Mouse (Mus musculus): ENCODE results near the gene Uchl5. TPM values are rescaled to one million over a fixed set of nuclear protein-coding genes. Genes with fewer than 3 reads are reported as not detected.

Gene Uchl5
- polyA plus RNA-seq, 1 experiment = 141 TPM

DNA sequence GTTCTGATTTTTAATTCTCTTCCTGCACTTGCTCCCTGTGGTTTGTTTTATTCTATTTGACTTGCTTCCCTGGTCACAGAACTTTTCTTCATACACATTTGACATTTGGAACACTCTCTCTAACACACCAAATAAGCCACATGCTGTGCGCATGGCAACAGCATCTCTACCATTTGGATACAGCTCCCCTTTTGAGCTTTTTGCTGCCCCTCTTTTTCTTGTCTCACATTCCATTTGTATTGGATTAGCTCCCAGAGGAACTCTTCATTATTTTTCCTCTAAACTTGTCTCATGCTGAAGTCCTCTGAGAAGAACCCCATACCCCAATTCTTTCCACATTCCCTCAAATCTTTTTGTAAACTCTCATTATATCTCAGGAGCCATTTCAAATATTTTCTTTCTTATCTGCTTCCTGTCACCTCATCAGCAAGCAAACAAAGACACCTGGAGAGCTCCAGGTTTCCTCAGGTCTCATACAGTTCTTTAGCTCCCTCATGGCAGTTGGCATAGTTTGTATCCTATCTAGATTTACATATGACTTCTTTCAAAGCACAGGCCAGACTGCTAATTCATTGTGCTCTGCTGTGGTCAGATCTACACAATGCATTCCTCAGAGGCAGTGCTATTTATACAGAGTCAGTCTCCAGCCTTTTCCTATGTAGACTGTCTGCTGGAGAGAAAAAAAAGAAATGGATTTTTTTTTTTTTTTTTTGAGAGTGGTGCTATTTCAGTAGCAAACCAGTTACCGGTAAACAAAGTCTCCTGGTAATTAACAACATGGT lies 43.2 kb downstream of the Uchl5 start:
- H3K36me3 ChIP-seq (ENCODE audit: control insufficient read depth, insufficient read depth, low read length, poor library complexity, severe bottlenecking) = no peaks in the 10 kb centered on the region
- no peaks in the 10 kb centered on the region for H3K27me3 ChIP-seq (ENCODE audit: control insufficient read depth, insufficient read depth, low read length, poor library complexity, severe bottlenecking)
- H3K9me3 ChIP-seq (replicated peaks; ENCODE audit: control insufficient read depth, insufficient read depth, low read length, poor library complexity, severe bottlenecking) = no peaks in the 10 kb centered on the region
- H3K9ac ChIP-seq (ENCODE audit: low read depth, poor library complexity, severe bottlenecking) = no peak overlapping the region
- peak overlapping the region; percentile 65; the same call in 1 of the 2 replicates for H3K27ac ChIP-seq (ENCODE audit: insufficient read depth, low read length)
- TF ChIP-seq EP300 (IDR thresholded peaks at IDR 0.05; ENCODE audit: insufficient read depth, low read depth, low read length) = no peak
- TF ChIP-seq POLR2A (IDR thresholded peaks at IDR 0.05; ENCODE audit: insufficient read depth, low read length) = no peak
- no peak for TF ChIP-seq CTCF (IDR thresholded peaks at IDR 0.05; ENCODE audit: low read depth, low read length)
- H3K4me3 ChIP-seq (ENCODE audit: low read depth, low read length) = no peak overlapping the region
- H3K4me1 ChIP-seq (ENCODE audit: control insufficient read depth, insufficient read depth, low read length) = no peaks in the 10 kb centered on the region

DNA sequence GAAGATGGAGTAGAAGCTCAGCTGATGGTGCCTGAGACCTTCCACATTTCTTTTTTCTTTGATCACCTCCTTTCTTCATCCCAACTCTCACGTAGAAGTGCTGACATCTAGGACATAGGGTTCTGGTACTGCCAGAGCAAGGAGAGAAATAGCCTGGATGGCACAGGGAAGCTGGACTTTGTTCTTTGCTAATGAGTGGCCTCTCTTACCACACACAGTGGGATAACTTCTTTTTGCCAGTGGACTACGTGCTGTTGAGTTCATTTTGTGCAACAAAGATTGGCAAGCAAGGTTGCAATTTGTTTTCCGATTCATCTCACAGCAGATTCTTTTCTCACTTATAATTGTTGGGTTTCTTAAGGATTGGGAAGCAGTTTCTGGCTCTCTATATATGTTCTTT lies 45.6 kb downstream of the Uchl5 start:
- H3K27me3 ChIP-seq (ENCODE audit: control insufficient read depth, insufficient read depth, low read length, poor library complexity, severe bottlenecking) = no peaks in the 10 kb centered on the region
- no peaks in the 10 kb centered on the region for H3K9me3 ChIP-seq (replicated peaks; ENCODE audit: control insufficient read depth, insufficient read depth, low read length, poor library complexity, severe bottlenecking)
- H3K4me3 ChIP-seq (ENCODE audit: low read depth, low read length) = no peak overlapping the region
- no peaks in the 10 kb centered on the region for H3K36me3 ChIP-seq (ENCODE audit: control insufficient read depth, insufficient read depth, low read length, poor library complexity, severe bottlenecking)
- no peak overlapping the region for H3K9ac ChIP-seq (ENCODE audit: low read depth, poor library complexity, severe bottlenecking)
- TF ChIP-seq CTCF (IDR thresholded peaks at IDR 0.05; ENCODE audit: low read depth, low read length) (no peak), EP300 (IDR thresholded peaks at IDR 0.05; ENCODE audit: insufficient read depth, low read depth, low read length) (no peak), POLR2A (IDR thresholded peaks at IDR 0.05; ENCODE audit: insufficient read depth, low read length) (no peak)
- H3K27ac ChIP-seq (ENCODE audit: insufficient read depth, low read length) = no peak overlapping the region
- H3K4me1 ChIP-seq (ENCODE audit: control insufficient read depth, insufficient read depth, low read length) = no peaks in the 10 kb centered on the region

DNA sequence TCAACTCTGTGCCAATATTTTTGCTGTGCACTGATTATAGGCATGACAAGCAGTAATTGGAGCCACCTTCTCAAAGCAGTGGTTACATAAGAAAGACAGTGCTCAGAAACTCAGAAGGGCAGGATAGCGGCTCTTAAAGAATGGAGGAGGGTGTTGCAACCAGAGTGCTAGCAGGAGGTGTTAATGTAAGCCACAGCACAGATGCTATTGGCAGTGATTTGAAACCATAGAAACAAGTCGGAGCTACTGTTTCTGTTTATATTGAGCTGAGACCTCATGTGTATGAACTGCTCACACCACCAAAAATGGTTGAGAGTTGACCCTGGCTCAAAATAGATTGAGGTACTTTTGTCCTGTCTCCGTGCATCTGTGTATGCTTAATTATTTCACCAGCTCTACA lies 53.6 kb downstream of the Uchl5 start:
- no peaks in the 10 kb centered on the region for H3K36me3 ChIP-seq (ENCODE audit: control insufficient read depth, insufficient read depth, low read length, poor library complexity, severe bottlenecking)
- H3K9ac ChIP-seq (ENCODE audit: low read depth, poor library complexity, severe bottlenecking) = no peak overlapping the region
- TF ChIP-seq EP300 (IDR thresholded peaks at IDR 0.05; ENCODE audit: insufficient read depth, low read depth, low read length) (no peak), CTCF (IDR thresholded peaks at IDR 0.05; ENCODE audit: low read depth, low read length) (no peak), POLR2A (IDR thresholded peaks at IDR 0.05; ENCODE audit: insufficient read depth, low read length) (no peak)

DNA sequence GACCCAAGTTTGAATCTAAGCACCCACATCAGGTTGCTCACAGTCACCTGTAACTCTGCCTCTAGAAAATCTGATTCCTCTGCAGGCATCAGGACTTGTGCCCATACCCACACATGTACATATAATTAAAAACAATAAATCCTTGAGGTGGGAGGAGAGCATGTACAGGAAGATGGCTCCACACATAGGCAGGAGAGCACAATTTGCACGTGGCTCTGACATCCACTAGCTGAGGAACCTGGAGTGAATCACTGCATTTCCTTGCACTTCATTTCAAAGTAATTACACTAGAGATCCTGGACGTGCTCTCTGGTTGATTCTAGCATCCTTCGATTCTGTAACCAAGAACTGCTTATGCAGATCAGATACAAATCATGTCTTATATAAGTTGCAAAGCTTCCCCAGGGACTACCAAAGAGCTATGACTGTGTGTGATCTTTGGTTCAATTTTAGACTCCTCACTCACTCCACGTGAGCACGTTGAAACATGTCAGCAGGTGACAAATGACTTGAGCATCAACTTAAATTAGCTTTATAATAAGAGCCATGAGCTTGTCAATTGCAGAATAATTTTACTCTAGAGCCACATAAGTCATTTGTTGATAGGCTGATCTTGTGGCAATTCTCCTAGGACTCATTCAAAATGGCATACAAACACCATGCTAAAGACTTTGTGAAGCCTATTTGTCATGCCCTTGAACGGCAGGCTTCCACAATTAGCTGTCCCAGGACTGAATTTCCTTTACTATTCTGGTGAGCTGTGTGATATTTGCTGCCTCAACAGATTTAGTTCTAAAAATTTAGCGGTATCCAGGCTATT lies 59.5 kb downstream of the Uchl5 start:
- TF ChIP-seq POLR2A (IDR thresholded peaks at IDR 0.05; ENCODE audit: insufficient read depth, low read length) (no peak), EP300 (IDR thresholded peaks at IDR 0.05; ENCODE audit: insufficient read depth, low read depth, low read length) (no peak), CTCF (IDR thresholded peaks at IDR 0.05; ENCODE audit: low read depth, low read length) (no peak)
- H3K4me1 ChIP-seq (ENCODE audit: control insufficient read depth, insufficient read depth, low read length) = no peaks in the 10 kb centered on the region
- H3K9me3 ChIP-seq (replicated peaks; ENCODE audit: control insufficient read depth, insufficient read depth, low read length, poor library complexity, severe bottlenecking) = peaks cover 8% of the 10 kb centered on the region
- no peaks in the 10 kb centered on the region for H3K27me3 ChIP-seq (ENCODE audit: control insufficient read depth, insufficient read depth, low read length, poor library complexity, severe bottlenecking)
- H3K4me3 ChIP-seq (ENCODE audit: low read depth, low read length) = no peak overlapping the region
- no peaks in the 10 kb centered on the region for H3K36me3 ChIP-seq (ENCODE audit: control insufficient read depth, insufficient read depth, low read length, poor library complexity, severe bottlenecking)
- no peak overlapping the region for H3K9ac ChIP-seq (ENCODE audit: low read depth, poor library complexity, severe bottlenecking)
- H3K27ac ChIP-seq (ENCODE audit: insufficient read depth, low read length) = no peak overlapping the region

More for the DNA sequence above, 53.6 kb downstream of the Uchl5 start:
- Histone ChIP-seq H3K4me3 (ENCODE audit: low read depth, low read length) (no peak overlapping the region), H3K4me1 (ENCODE audit: control insufficient read depth, insufficient read depth, low read length) (no peaks in the 10 kb centered on the region), H3K27ac (ENCODE audit: insufficient read depth, low read length) (no peak overlapping the region), H3K9me3 (replicated peaks; ENCODE audit: control insufficient read depth, insufficient read depth, low read length, poor library complexity, severe bottlenecking) (peaks cover 11% of the 10 kb centered on the region), H3K27me3 (ENCODE audit: control insufficient read depth, insufficient read depth, low read length, poor library complexity, severe bottlenecking) (no peaks in the 10 kb centered on the region)

DNA sequence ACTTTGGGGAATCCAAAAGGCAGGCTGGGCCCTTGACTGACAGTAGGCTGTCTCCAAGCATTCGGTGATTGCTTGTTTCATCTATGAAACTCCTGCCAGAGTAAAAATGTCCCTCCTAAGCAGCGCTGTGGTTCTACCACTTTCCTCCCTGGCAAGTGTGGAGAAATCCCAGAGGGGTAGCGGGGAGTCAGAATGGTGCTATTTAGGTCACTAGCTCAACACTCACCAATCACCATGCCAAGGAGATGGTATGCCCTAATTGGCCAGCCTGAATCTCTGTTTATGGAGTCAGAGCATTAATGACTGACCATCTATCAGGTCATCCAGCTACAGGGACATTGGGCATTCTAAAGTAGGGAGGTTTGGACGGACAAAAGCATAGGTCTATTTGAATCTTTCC lies 60.6 kb downstream of the Uchl5 start:
- no peak overlapping the region for H3K4me3 ChIP-seq (ENCODE audit: low read depth, low read length)
- H3K27me3 ChIP-seq (ENCODE audit: control insufficient read depth, insufficient read depth, low read length, poor library complexity, severe bottlenecking) = no peaks in the 10 kb centered on the region
- no peaks in the 10 kb centered on the region for H3K36me3 ChIP-seq (ENCODE audit: control insufficient read depth, insufficient read depth, low read length, poor library complexity, severe bottlenecking)

More for the DNA sequence above, 60.6 kb downstream of the Uchl5 start:
- H3K9me3 ChIP-seq (replicated peaks; ENCODE audit: control insufficient read depth, insufficient read depth, low read length, poor library complexity, severe bottlenecking) = peaks cover 4% of the 10 kb centered on the region; the same call in 1 of the 2 replicates
- H3K4me1 ChIP-seq (ENCODE audit: control insufficient read depth, insufficient read depth, low read length) = no peaks in the 10 kb centered on the region
- no peak overlapping the region for H3K27ac ChIP-seq (ENCODE audit: insufficient read depth, low read length)
- no peak overlapping the region for H3K9ac ChIP-seq (ENCODE audit: low read depth, poor library complexity, severe bottlenecking)
- TF ChIP-seq EP300 (IDR thresholded peaks at IDR 0.05; ENCODE audit: insufficient read depth, low read depth, low read length) (no peak), POLR2A (IDR thresholded peaks at IDR 0.05; ENCODE audit: insufficient read depth, low read length) (no peak), CTCF (IDR thresholded peaks at IDR 0.05; ENCODE audit: low read depth, low read length) (no peak)

Measured in ES-Bruce4 (cell line).